Mouse (Mus musculus) hindbrain, postnatal 0 days (tissue): Measurements from ENCODE around the gene Tbr1. TPM values are rescaled to one million over a fixed set of nuclear protein-coding genes. Genes with fewer than 3 reads are reported as not detected.

Source experiments
- ATAC-seq: fragments of 200-750 bp; cut with Nextera tagmentation; 2 replicates; pipeline ENCODE4 v1.8.0; 2017; ENCODE audit warnings: mild to moderate bottlenecking, moderate TSS enrichment, moderate library complexity
- DNase-seq: peaks from one replicate; pipeline ENCODE4 v3.0.0-alpha.2; 2015; ENCODE audit warnings: low spot score
- H3K27ac ChIP-seq: fragments of 300-500 bp; sonication (generic); 2 replicates; pipeline ENCODE4 v1.5.1; 2014; ENCODE audit warnings: mild to moderate bottlenecking
- H3K27me3 ChIP-seq: fragments of 300-500 bp; sonication (generic); 2 replicates; pipeline ENCODE4 v1.6.1; 2014; ENCODE audit warnings: low read length, mixed read lengths; ENCODE audit not compliant: insufficient read depth
- H3K36me3 ChIP-seq: fragments of 300-500 bp; sonication (generic); 2 replicates; pipeline ENCODE4 v1.6.1; 2014; ENCODE audit warnings: low read length, mixed read lengths; ENCODE audit not compliant: insufficient read depth
- H3K4me1 ChIP-seq: fragments of 300-500 bp; sonication (generic); 2 replicates; pipeline ENCODE4 v1.6.1; 2014; ENCODE audit warnings: antibody characterized with exemption, low read length, mixed read lengths; ENCODE audit not compliant: insufficient read depth
- H3K4me2 ChIP-seq: fragments of 300-500 bp; sonication (generic); 2 replicates; pipeline ENCODE4 v1.6.1; 2014; ENCODE audit warnings: low read depth, mild to moderate bottlenecking, low read length, moderate library complexity, mixed read lengths
- H3K4me3 ChIP-seq: fragments of 300-500 bp; sonication (generic); 2 replicates; pipeline ENCODE4 v1.5.1; 2014; ENCODE audit warnings: low read length
- H3K9ac ChIP-seq: fragments of 300-500 bp; sonication (generic); replicated peaks from 2 replicates; pipeline ENCODE4 v1.6.1; 2014; ENCODE audit warnings: mild to moderate bottlenecking, low read length, moderate library complexity, mixed read lengths
- H3K9me3 ChIP-seq: fragments of 300-500 bp; sonication (generic); 2 replicates; pipeline ENCODE4 v1.6.1; 2016; ENCODE audit warnings: low read length, mixed read lengths
- CTCF ChIP-seq: IDR thresholded peaks from 2 replicates; pipeline ENCODE4 v1.5.1; 2016; ENCODE audit warnings: antibody characterized with exemption, control low read depth, low read depth
- WGBS: fragments of 180-500 bp; shearing (Covaris S2); extraction: QIAGEN DNeasy Blood & Tissue Kit; methylation state at CpG from one replicate; pipeline ENCODE4 v1.1.7; 2014; 5-methylcytosine and 5-hydroxymethylcytosine counted together
- polyA plus RNA-seq: library from polyadenylated mRNA; unstranded; fragments of >200 nt; fragmentation: Nextera tagmentation; extraction: Ambion mirVana; gene quantifications from 2 replicates; pipeline ENCODE4 v1.2.1, GENCODE M21; 2015
- total RNA-seq: library from RNA; depleted of rRNA; stranded (reverse); fragments of >200 nt; gene quantifications from 2 replicates; pipeline ENCODE4 v1.2.3, GENCODE M21; 2014

The Tbr1 gene
- total and polyA plus RNA-seq, 2 experiments from 2014 or later = 0.48 to 0.58 TPM

DNA sequence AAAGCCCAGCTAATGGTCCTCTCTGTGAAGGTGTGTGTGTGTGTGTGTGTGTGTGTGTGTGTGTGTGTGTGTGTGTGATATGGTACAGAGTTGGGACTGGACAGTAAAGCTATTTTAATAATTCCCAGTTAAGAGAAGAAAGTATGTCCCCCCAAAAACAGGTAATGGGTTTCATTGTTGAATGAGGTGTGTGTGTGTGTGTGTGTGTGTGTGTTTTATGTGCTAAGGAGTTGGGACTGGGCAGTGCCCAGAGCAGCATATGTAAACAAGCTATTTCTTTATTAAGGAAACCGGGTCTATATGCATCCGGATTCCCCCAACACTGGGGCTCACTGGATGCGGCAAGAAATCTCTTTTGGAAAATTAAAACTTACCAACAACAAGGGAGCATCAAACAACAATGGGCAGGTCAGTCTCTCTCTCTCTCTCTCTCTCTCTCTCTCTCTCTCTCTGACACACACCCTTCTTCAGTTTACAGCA, 3.7 kb downstream of the Tbr1 start:
- Histone ChIP-seq H3K4me2 (no peak overlapping the region), H3K27ac (no peak overlapping the region), H3K4me3 (no peak overlapping the region), H3K9ac (no peak overlapping the region), H3K9me3 (no peaks in the 10 kb centered on the region), H3K27me3 (peaks cover 69% of the 10 kb centered on the region), H3K4me1 (0 out of 2 replicates have a peak, but pooled peaks cover under 1% of the 10 kb centered on the region), H3K36me3 (no peaks in the 10 kb centered on the region)
- no peak for TF ChIP-seq CTCF
- DNase-seq (no peak), ATAC-seq (no peak)
- 8% methylated on average over 3 of the region's 3 CpGs for WGBS

DNA sequence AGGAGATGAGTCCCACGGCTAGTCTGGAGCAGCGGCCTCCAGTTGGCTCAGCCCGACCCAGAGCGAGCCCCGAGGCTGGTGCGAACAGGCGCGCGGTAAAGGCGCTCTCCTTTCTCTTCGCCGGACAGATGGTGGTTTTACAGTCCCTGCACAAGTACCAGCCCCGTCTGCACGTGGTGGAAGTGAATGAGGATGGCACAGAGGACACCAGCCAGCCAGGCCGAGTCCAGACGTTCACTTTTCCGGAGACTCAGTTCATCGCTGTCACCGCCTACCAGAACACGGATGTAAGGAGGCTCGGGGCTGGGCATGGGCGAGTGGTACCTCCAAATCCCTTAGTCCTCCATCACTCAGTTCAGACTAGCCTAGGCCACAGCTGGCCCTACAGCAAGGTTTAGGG, 4.4 kb downstream of the Tbr1 start:
- Histone ChIP-seq H3K4me1 (peaks cover 6% of the 10 kb centered on the region; the same call in 1 of the 2 replicates), H3K27ac (no peak overlapping the region), H3K4me3 (peak overlapping the region; percentile 14), H3K9me3 (no peaks in the 10 kb centered on the region), H3K27me3 (peaks cover 70% of the 10 kb centered on the region), H3K36me3 (no peaks in the 10 kb centered on the region), H3K4me2 (no peak overlapping the region), H3K9ac (no peak overlapping the region)
- WGBS = 2% methylated on average over 22 of the region's 22 CpGs
- DNase-seq = no peak
- ATAC-seq = peak; percentile 41
- TF ChIP-seq CTCF = no peak

DNA sequence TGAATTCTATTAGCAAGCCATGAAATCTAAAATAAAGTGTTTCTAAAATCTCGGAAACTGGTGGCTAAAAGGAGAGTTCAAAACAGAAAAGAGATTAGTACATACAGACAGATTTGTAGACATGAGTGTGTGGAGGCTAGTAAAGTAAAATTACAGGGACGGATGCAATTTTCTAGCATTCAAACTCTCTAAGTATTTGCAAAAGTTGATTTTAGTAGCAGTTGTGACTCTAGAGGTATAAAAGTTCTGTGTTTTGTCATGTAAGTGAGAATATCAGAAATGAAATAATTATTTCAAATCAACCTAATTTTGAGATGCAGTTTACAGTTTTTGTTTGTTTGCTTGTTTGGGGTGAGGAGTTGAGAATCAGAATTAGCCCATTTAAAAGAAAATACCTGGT, 5.1 kb downstream of the Tbr1 start:
- Histone ChIP-seq H3K4me1 (peaks cover 6% of the 10 kb centered on the region; the same call in 1 of the 2 replicates), H3K4me2 (no peak overlapping the region), H3K27ac (no peak overlapping the region), H3K27me3 (peaks cover 63% of the 10 kb centered on the region), H3K36me3 (no peaks in the 10 kb centered on the region), H3K9me3 (no peaks in the 10 kb centered on the region), H3K9ac (no peak overlapping the region), H3K4me3 (no peak overlapping the region)
- DNase-seq = no peak
- TF ChIP-seq CTCF = no peak
- ATAC-seq = no peak
- 29% methylated on average over 2 of the region's 2 CpGs for WGBS

DNA sequence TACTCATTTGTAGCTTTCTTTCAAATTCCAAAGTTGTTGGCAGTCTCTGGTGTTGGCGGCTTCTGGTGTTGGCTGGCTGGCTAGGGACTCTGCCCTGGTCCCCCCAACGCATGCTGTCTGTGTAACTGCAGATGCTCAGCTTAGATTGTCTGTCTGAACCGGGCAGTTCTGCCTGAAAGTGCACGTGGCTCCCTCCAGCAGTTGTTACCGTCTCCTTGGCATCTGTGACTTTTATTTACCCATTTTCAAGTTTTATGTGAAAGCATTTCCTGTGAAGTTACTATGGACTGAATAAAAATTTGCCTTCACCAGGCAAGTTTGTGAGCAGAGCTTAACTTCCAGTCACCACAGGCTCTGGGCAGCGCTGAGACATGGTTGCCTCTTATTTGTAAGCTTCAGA, 6.0 kb downstream of the Tbr1 start:
- ATAC-seq = no peak
- no peak for DNase-seq
- Histone ChIP-seq H3K9me3 (no peaks in the 10 kb centered on the region), H3K4me1 (peaks cover 6% of the 10 kb centered on the region; the same call in 1 of the 2 replicates), H3K9ac (no peak overlapping the region), H3K27me3 (peaks cover 68% of the 10 kb centered on the region), H3K4me2 (no peak overlapping the region), H3K27ac (no peak overlapping the region), H3K36me3 (no peaks in the 10 kb centered on the region), H3K4me3 (no peak overlapping the region)
- WGBS = 4% methylated on average over 6 of the region's 6 CpGs
- no peak for TF ChIP-seq CTCF

DNA sequence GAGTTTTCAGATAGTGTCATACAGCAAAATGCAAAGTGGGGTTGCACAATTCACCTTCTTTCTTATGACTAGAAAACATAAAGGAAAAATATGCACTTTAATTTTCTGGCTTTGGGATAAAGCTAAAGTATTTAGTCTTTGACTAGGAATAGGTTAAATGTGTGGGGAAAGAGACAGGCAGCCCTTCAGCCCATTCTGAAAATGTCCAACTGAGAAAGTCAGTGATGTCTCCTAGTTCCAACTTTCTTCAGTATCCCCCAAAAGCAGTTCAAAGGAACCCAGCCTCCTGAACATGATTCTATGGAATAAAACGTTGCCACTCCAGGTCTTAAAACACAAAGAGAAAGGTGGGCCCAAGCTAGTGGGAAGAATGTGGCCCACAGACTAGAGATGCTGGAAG, 6.7 kb downstream of the Tbr1 start:
- Histone ChIP-seq H3K27me3 (peaks cover 73% of the 10 kb centered on the region), H3K4me2 (no peak overlapping the region), H3K4me1 (peaks cover 6% of the 10 kb centered on the region; the same call in 1 of the 2 replicates), H3K9me3 (no peaks in the 10 kb centered on the region), H3K27ac (no peak overlapping the region), H3K4me3 (no peak overlapping the region), H3K36me3 (no peaks in the 10 kb centered on the region), H3K9ac (no peak overlapping the region)
- no peak for ATAC-seq
- no peak for DNase-seq
- no peak for TF ChIP-seq CTCF
- 3% methylated on average over 1 of the region's 1 CpGs for WGBS

DNA sequence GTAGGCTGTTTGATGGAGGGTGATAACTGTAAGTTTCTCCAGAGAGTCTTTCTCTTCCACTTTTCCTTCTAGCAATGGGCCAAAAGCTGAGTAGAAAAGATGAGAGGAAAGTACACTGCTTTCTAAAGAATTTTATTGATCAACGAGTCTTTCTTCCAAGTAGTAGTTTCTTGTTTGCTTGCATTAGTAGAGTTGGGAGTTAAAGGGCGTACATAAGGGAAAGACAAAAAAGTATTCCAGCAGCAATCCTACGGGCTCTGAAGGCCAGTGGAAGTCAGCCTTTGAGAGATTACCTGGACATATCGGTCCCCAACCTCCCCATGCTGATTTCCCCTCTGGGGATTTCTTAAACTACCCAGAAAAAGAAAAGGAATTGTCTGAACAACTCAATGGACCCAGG, 8.0 kb downstream of the Tbr1 start:
- H3K27me3 ChIP-seq = peaks cover 66% of the 10 kb centered on the region
- no peak for ATAC-seq
- no peaks in the 10 kb centered on the region for H3K9me3 ChIP-seq
- H3K9ac ChIP-seq = no peak overlapping the region
- H3K4me2 ChIP-seq = no peak overlapping the region
- 33% methylated on average over 4 of the region's 4 CpGs for WGBS
- no peak overlapping the region for H3K4me3 ChIP-seq
- no peak for TF ChIP-seq CTCF
- H3K27ac ChIP-seq = no peak overlapping the region
- peaks cover 6% of the 10 kb centered on the region; the same call in 1 of the 2 replicates for H3K4me1 ChIP-seq
- no peaks in the 10 kb centered on the region for H3K36me3 ChIP-seq
- DNase-seq = no peak

DNA sequence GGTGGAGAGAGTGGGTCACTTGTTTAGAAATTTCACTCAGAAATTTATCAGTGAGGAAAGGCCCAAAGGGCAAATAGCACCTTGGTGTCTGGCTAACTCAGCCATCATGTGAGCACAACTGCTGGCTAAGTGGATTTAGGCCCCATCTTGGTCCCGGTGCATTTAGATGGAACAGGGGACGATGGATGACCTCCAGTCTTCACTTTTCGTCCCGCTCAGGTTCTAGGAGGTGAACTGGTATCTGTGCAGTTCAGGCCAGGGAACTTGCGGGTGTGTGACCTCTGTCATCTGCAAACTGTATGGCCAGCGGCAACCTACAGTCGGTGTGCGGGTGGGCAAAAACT, 8.4 kb downstream of the Tbr1 start:
- Histone ChIP-seq H3K27ac (no peak overlapping the region), H3K27me3 (peaks cover 66% of the 10 kb centered on the region), H3K9me3 (no peaks in the 10 kb centered on the region), H3K36me3 (no peaks in the 10 kb centered on the region), H3K4me1 (peaks cover 6% of the 10 kb centered on the region; the same call in 1 of the 2 replicates), H3K9ac (peak overlapping the region; percentile 46; the same call in 1 of the 2 replicates), H3K4me3 (peak overlapping the region; percentile 47; the same call in 1 of the 2 replicates), H3K4me2 (peak overlapping the region; percentile 78)
- no peak for TF ChIP-seq CTCF
- ATAC-seq = no peak
- DNase-seq = no peak
- WGBS = 18% methylated on average over 8 of the region's 8 CpGs
